Mouse (Mus musculus) MEL (cell line): ENCODE measurements around the gene Fmnl1. TPM values are rescaled to one million over a fixed set of nuclear protein-coding genes. Genes with fewer than 3 reads are reported as not detected.

ENCODE experiments used
- DNase-seq: peaks from one replicate; pipeline ENCODE4 v3.0.0; 2011; ENCODE audit warnings: low read depth, low spot score
- H3K27ac ChIP-seq: 2 replicates; pipeline ENCODE4 v1.5.1; 2012; ENCODE audit warnings: low read depth, mild to moderate bottlenecking, control low read depth, low read length, moderate library complexity; ENCODE audit not compliant: control insufficient read depth
- H3K27me3 ChIP-seq, 2 experiments: fragments of 150-350 bp in 1 of 2; sonication (generic) in 1 of 2; 2 replicates each; pipeline ENCODE4 v1.6.1; 2012; ENCODE audit warnings: low read length in 2 of 2, mild to moderate bottlenecking in 2 of 2, improper control_type of control experiment in 1 of 2, moderate library complexity in 1 of 2; ENCODE audit not compliant: insufficient read depth in 2 of 2, control insufficient read depth in 1 of 2
- H3K36me3 ChIP-seq, 2 experiments: 2 replicates each; pipeline ENCODE4 v1.6.1; 2012 to 2014; ENCODE audit warnings: low read length in 2 of 2, improper control_type of control experiment in 1 of 2, inconsistent platforms in 1 of 2, mild to moderate bottlenecking in 1 of 2; ENCODE audit not compliant: insufficient read depth in 2 of 2, control insufficient read depth in 1 of 2
- H3K4me1 ChIP-seq, 2 experiments: fragments of 150-350 bp in 1 of 2; sonication (generic) in 1 of 2; 2 replicates each; pipeline ENCODE4 v1.6.1; 2012; ENCODE audit warnings: low read length in 2 of 2, improper control_type of control experiment in 1 of 2, mild to moderate bottlenecking in 1 of 2; ENCODE audit not compliant: insufficient read depth in 2 of 2, control insufficient read depth in 1 of 2
- H3K4me3 ChIP-seq, 2 experiments: fragments of 150-350 bp in 1 of 2; sonication (generic) in 1 of 2; 2 replicates each; pipeline ENCODE4 v1.5.1; 2012; ENCODE audit warnings: low read depth in 2 of 2, low read length in 2 of 2, mild to moderate bottlenecking in 2 of 2, moderate library complexity in 2 of 2, control low read depth in 1 of 2, improper control_type of control experiment in 1 of 2; ENCODE audit not compliant: control insufficient read depth in 1 of 2, insufficient read depth in 1 of 2
- H3K79me2 ChIP-seq: 2 replicates; pipeline ENCODE4 v1.6.1; 2012; ENCODE audit warnings: mild to moderate bottlenecking, low read length, moderate library complexity; ENCODE audit not compliant: control insufficient read depth, poor library complexity, insufficient read depth
- H3K9ac ChIP-seq: 2 replicates; pipeline ENCODE4 v1.6.1; 2012; ENCODE audit warnings: low read depth, mild to moderate bottlenecking, control low read depth, low read length, moderate library complexity; ENCODE audit not compliant: control insufficient read depth, poor library complexity, severe bottlenecking
- H3K9me3 ChIP-seq: fragments of 150-350 bp; sonication (generic); replicated peaks from 2 replicates; pipeline ENCODE4 v1.6.1; 2012; ENCODE audit warnings: mild to moderate bottlenecking, low read length, improper control_type of control experiment, moderate library complexity; ENCODE audit not compliant: insufficient read depth
- CHD2 ChIP-seq: IDR thresholded peaks from 2 replicates; pipeline ENCODE4 v1.6.1; 2011; ENCODE audit warnings: low read length, improper control_type of control experiment
- GABPA ChIP-seq: IDR thresholded peaks from 2 replicates; pipeline ENCODE4 v1.6.1; 2012; ENCODE audit warnings: low read depth, mild to moderate bottlenecking, inconsistent platforms, low read length, improper control_type of control experiment, moderate library complexity
- HCFC1 ChIP-seq: IDR thresholded peaks from 2 replicates; pipeline ENCODE4 v1.6.1; 2012; ENCODE audit warnings: low read depth, mild to moderate bottlenecking, inconsistent platforms, low read length, improper control_type of control experiment, moderate library complexity
- JUND ChIP-seq: IDR thresholded peaks from 2 replicates; pipeline ENCODE4 v1.6.1; 2011; ENCODE audit warnings: low read depth, mild to moderate bottlenecking, improper control_type of control experiment, low read length
- MAX ChIP-seq: IDR thresholded peaks from 2 replicates; pipeline ENCODE4 v1.6.1; 2011; ENCODE audit warnings: low read length, improper control_type of control experiment
- NRF1 ChIP-seq: IDR thresholded peaks from 2 replicates; pipeline ENCODE4 v1.6.1; 2014; ENCODE audit warnings: low read depth, mild to moderate bottlenecking, inconsistent platforms, low read length, improper control_type of control experiment, moderate library complexity; ENCODE audit not compliant: poor library complexity, insufficient read depth, severe bottlenecking
- POLR2A ChIP-seq, 2 experiments: IDR thresholded peaks; 2 replicates each; pipeline ENCODE4 v1.6.1; 2011 to 2012; ENCODE audit warnings: low read length in 2 of 2, mild to moderate bottlenecking in 2 of 2, control low read depth in 1 of 2, improper control_type of control experiment in 1 of 2, low read depth in 1 of 2, moderate library complexity in 1 of 2; ENCODE audit not compliant: control insufficient read depth in 1 of 2, insufficient read depth in 1 of 2, poor library complexity in 1 of 2
- POLR2AphosphoS5 ChIP-seq: IDR thresholded peaks from 2 replicates; pipeline ENCODE4 v1.6.1; 2012; ENCODE audit warnings: low read depth, borderline replicate concordance, mild to moderate bottlenecking, inconsistent platforms, low read length, moderate library complexity, mixed read lengths
- USF2 ChIP-seq, 2 experiments: IDR thresholded peaks; 2 replicates each; pipeline ENCODE4 v1.6.1; 2011 to 2012; ENCODE audit warnings: improper control_type of control experiment in 2 of 2, low read length in 2 of 2, borderline replicate concordance in 1 of 2, inconsistent platforms in 1 of 2, low read depth in 1 of 2, mild to moderate bottlenecking in 1 of 2; ENCODE audit not compliant: insufficient read depth in 1 of 2
- ZKSCAN1 ChIP-seq: IDR thresholded peaks from 2 replicates; pipeline ENCODE4 v1.6.1; 2012; ENCODE audit warnings: low read depth, mild to moderate bottlenecking, inconsistent platforms, low read length, improper control_type of control experiment, moderate library complexity
- polyA plus RNA-seq, 2 experiments: library from polyadenylated mRNA; stranded (reverse) in 1 of 2; unstranded in 1 of 2; fragments of >175 nt in 1 of 2; fragments of >200 nt in 1 of 2; gene quantifications; 2 replicates each; pipeline versions ENCODE4 v1.2.1 to v1.2.4; 2012; ENCODE audit warnings: low replicate concordance in 2 of 2, low read depth in 1 of 2; ENCODE audit not compliant: insufficient read length in 2 of 2, insufficient read depth in 1 of 2, missing spikeins in 1 of 2
- total RNA-seq: library from RNA; depleted of rRNA; stranded (reverse); fragments of 300-350 nt; gene quantifications from 2 replicates; pipeline ENCODE4 v1.2.3, GENCODE M21; 2012

Gene Fmnl1
- total and polyA plus RNA-seq, 3 experiments, result 1.7 to 17.2 TPM; not detected in 1

DNA sequence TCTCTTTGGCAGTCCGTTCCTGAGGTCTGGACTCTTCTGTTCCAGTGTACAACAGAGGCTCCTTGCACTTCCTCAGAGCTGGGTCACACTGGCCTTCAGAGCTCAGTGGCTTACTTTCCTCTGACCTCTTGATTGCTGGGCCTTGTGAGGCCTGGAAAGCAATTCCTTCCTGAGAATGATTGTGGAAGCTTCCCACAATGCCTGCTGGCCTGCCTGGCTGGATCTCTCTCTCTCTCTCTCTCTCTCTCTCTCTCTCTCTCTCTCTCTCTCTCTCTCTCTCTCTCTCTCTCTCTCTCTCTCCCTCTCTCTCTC lies 29.0 kb upstream of the Fmnl1 start:
- Histone ChIP-seq H3K27ac (no peak overlapping the region), H3K79me2 (no peaks in the 10 kb centered on the region), H3K4me3 (no peak overlapping the region), H3K27me3 (no peaks in the 10 kb centered on the region), H3K4me1 (peaks cover 0 to 5% of the 10 kb centered on the region in 2 experiments; a peak in 3 of 4 replicates), H3K9me3 (no peaks in the 10 kb centered on the region), H3K36me3 (peaks cover 0 to 4% of the 10 kb centered on the region in 2 experiments; a peak in 1 of 4 replicates), H3K9ac (no peak overlapping the region)
- DNase-seq, result no peak
- TF ChIP-seq MAX (no peak), CHD2 (no peak), POLR2A (IDR thresholded peaks at IDR 0.05; ENCODE audit: control insufficient read depth in 1 of 2, insufficient read depth in 1 of 2, low read depth in 1 of 2, low read length in 2 of 2, poor library complexity in 1 of 2) (no peak), JUND (peak; percentile 79; the same call in 1 of the 2 replicates), GABPA (no peak)

DNA sequence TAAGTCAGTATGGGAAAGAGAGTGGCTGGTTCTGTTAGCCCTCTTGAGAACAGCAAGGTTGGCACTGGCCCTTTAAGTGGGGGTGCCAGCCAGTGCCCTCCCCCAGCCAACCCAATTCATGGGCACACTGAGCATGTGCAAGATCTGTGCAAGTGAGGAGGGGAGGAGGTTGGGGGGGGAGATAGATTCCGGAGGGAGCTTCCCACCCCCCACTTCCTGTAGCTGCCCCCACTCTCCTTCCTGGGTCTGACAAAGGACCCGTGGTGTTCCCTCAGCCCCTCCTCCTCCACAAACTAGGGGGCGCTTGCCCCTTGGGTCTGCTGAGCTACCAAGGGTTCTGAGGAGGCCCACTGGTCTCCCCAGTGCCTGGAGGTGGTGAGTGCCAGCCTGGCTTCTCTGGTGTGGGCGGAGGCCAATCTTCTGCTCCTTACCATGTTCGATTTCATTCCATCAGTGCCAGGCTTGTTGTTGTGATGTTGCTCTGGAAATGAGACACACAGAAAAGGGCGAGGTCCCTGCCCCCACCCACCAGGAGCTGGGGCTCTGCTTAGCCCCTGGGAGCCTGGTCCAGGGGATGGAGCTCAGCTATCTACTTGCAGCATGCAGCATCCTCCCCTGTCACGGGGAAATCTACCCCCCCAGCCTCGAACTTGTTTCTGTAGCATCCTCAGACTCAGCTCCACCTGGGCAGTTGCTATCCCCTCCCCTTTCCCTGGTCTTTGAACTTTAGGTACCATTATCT lies 28.3 kb upstream of the Fmnl1 start:
- Histone ChIP-seq H3K4me1 (peaks cover 0 to 5% of the 10 kb centered on the region in 2 experiments; a peak in 3 of 4 replicates), H3K4me3 (no peak overlapping the region), H3K27ac (no peak overlapping the region)

DNA sequence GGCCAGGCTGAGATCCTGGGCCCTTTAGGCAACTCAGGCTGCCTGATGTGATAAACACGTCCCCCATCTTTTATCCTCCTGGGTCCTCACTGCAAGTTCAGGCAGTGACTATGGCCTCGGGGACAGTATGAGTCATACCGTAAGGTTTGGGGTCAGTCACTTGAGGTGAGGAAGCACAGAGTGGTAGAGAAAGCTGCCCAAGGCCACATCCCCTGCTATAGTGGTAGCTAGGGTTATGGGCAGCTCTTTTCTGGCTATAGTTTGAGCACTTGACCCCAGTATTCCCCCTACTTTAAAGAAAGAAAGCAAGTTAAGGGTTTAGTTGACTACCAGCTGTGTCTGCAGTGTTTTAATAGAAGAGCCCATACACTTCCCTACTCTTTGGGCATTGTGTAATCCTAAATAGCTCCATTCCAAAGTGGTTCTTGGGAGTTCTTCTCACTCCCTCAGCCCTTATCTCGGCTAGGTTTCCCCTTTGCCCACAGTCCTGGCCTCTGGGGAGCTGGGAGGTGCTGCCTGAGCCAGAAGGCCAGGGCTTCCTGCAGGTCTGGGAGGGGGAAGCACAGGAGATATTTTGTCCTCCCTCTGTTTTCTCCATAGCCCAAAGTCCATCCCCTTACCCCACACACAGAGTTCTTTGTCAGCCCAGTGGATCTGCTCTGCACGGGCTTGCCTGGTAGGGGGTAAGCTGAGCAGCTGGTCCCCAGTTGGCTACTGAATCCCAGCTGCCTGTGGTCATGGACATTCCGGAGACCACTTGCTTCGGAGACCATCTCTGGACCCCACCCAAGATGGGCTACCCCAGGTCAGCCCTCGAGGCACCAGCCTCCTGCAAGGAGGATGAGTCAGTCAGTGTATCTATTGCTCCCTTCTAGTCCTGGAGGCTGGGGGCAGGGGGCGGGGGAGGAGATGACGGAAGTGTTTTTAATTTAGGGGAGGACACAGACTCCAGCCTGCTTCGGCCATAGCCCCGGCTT lies 26.3 kb upstream of the Fmnl1 start:
- Histone ChIP-seq H3K4me1 (peaks cover 0 to 5% of the 10 kb centered on the region in 2 experiments; a peak in 3 of 4 replicates), H3K9ac (no peak overlapping the region), H3K27me3 (no peaks in the 10 kb centered on the region), H3K9me3 (no peaks in the 10 kb centered on the region), H3K27ac (no peak overlapping the region), H3K36me3 (peaks cover 0 to 4% of the 10 kb centered on the region in 2 experiments; a peak in 1 of 4 replicates), H3K4me3 (no peak overlapping the region), H3K79me2 (no peaks in the 10 kb centered on the region)
- no peak for DNase-seq
- TF ChIP-seq CHD2, result no peak
- TF ChIP-seq MAX, result no peak
- no peak for TF ChIP-seq USF2 (IDR thresholded peaks at IDR 0.05; ENCODE audit: borderline replicate concordance in 1 of 2, insufficient read depth in 1 of 2, low read depth in 1 of 2, low read length in 2 of 2)

More for the DNA sequence above, 28.3 kb upstream of the Fmnl1 start:
- Histone ChIP-seq H3K9me3 (no peaks in the 10 kb centered on the region), H3K9ac (peak overlapping the region; percentile 0; the same call in 1 of the 2 replicates), H3K36me3 (peaks cover 0 to 4% of the 10 kb centered on the region in 2 experiments; a peak in 1 of 4 replicates), H3K27me3 (no peaks in the 10 kb centered on the region), H3K79me2 (no peaks in the 10 kb centered on the region)
- DNase-seq, result peak; percentile 32
- TF ChIP-seq POLR2AphosphoS5, result no peak
- no peak for TF ChIP-seq ZKSCAN1
- TF ChIP-seq HCFC1, result 0 out of 2 replicates have a peak, but pooled peaks have one; percentile 28
- TF ChIP-seq NRF1, result peak; percentile 68
